Mouse (Mus musculus) ES-E14 (cell line): Measurements from ENCODE around the gene Arf4. TPM values are rescaled to one million over a fixed set of nuclear protein-coding genes. Genes with fewer than 3 reads are reported as not detected.

Experiments used
- DNase-seq: peaks from one replicate; pipeline ENCODE4 v3.0.0-alpha.2; 2013; ENCODE audit warnings: low read depth, low spot score
- H3K27ac ChIP-seq: 2 replicates; pipeline ENCODE4 v1.5.1; 2012; ENCODE audit warnings: low read depth, mild to moderate bottlenecking, low read length, moderate library complexity, mixed read lengths; ENCODE audit not compliant: poor library complexity, insufficient read depth, severe bottlenecking
- H3K36me3 ChIP-seq: 2 replicates; pipeline ENCODE4 v1.6.1; 2012; ENCODE audit warnings: mild to moderate bottlenecking, low read length, moderate library complexity, mixed read lengths; ENCODE audit not compliant: control insufficient read depth, poor library complexity, insufficient read depth, severe bottlenecking
- H3K4me1 ChIP-seq, 2 experiments: fragments of 150-350 bp in 1 of 2; sonication (generic) in 1 of 2; 2 replicates each; pipeline ENCODE4 v1.6.1; 2012; ENCODE audit warnings: low read length in 2 of 2, mild to moderate bottlenecking in 1 of 2, mixed read lengths in 1 of 2; ENCODE audit not compliant: control insufficient read depth in 2 of 2, insufficient read depth in 2 of 2, poor library complexity in 1 of 2
- H3K4me3 ChIP-seq, 2 experiments: fragments of 150-350 bp in 1 of 2; sonication (generic) in 1 of 2; 2 replicates each; pipeline ENCODE4 v1.5.1; 2012; ENCODE audit warnings: low read length in 2 of 2, low read depth in 1 of 2, mild to moderate bottlenecking in 1 of 2, mixed read lengths in 1 of 2; ENCODE audit not compliant: insufficient read depth in 1 of 2, poor library complexity in 1 of 2, severe bottlenecking in 1 of 2
- H3K9ac ChIP-seq: 2 replicates; pipeline ENCODE4 v1.6.1; 2012; ENCODE audit warnings: low read depth, mild to moderate bottlenecking, low read length, mixed read lengths; ENCODE audit not compliant: poor library complexity, insufficient read depth, severe bottlenecking
- H3K9me3 ChIP-seq: fragments of 150-350 bp; sonication (generic); 2 replicates; pipeline ENCODE4 v1.6.1; 2012; ENCODE audit warnings: low read depth, mild to moderate bottlenecking, low read length; ENCODE audit not compliant: control insufficient read depth, insufficient read depth
- CHD2 ChIP-seq: IDR thresholded peaks from 2 replicates; pipeline ENCODE4 v1.6.1; 2014; ENCODE audit warnings: mild to moderate bottlenecking, low read depth, low read length, inconsistent platforms
- HCFC1 ChIP-seq: IDR thresholded peaks from 2 replicates; pipeline ENCODE4 v1.6.1; 2012; ENCODE audit warnings: low read length, inconsistent platforms, borderline replicate concordance; ENCODE audit not compliant: insufficient read depth
- MAFK ChIP-seq: IDR thresholded peaks from 2 replicates; pipeline ENCODE4 v1.6.1; 2014; ENCODE audit warnings: mild to moderate bottlenecking, low read depth, low read length, inconsistent platforms; ENCODE audit not compliant: insufficient read depth
- ZC3H11A ChIP-seq: IDR thresholded peaks from 2 replicates; pipeline ENCODE4 v1.6.1; 2012; ENCODE audit warnings: low read depth, mild to moderate bottlenecking, inconsistent platforms, low read length, borderline replicate concordance
- ZNF384 ChIP-seq: IDR thresholded peaks from 2 replicates; pipeline ENCODE4 v1.6.1; 2012; ENCODE audit warnings: low read depth, low read length, inconsistent platforms
- in situ Hi-C, 2 experiments: fragments of 600-800 bp; cut with MboI; formaldehyde crosslinking; loops; one replicate each; pipeline ENCODE4 v1.15.1; 2025; ENCODE audit warnings: low sequenced_read_pairs in 2 of 2, inconsistent platforms in 1 of 2; ENCODE audit not compliant: unreplicated experiment in 2 of 2
- total RNA-seq: library from RNA; depleted of rRNA; stranded (reverse); fragments of 300-350 nt; gene quantifications from 2 replicates; pipeline ENCODE4 v1.2.3, GENCODE M21; 2012; rRNA removed

Gene Arf4
- 51.1 and 80.5 TPM in 2 replicates for total RNA-seq

- peaks cover 0 to 2% of the 10 kb centered on the region in 2 experiments; a peak in 1 of 4 replicates for H3K4me1 ChIP-seq
- peak within 1 kb of the TSS; percentile 89 for H3K27ac ChIP-seq
- H3K4me3 ChIP-seq = peak within 1 kb of the TSS; percentile 91 to 97
- no peaks in the 10 kb centered on the region for H3K36me3 ChIP-seq
- DNase-seq = peak; percentile 88
- peak within 1 kb of the TSS; percentile 95 for H3K9ac ChIP-seq
- no peaks in the 10 kb centered on the region for H3K9me3 ChIP-seq
- in situ Hi-C loops = no loop called here
- TF ChIP-seq MAFK (no peak), HCFC1 (peak; percentile 70; the same call in 1 of the 2 replicates), ZC3H11A (no peak), CHD2 (no peak)
Measured at GRCm38 (mm10) chr14:26637851-26638707, at the start of gene Arf4. Arf4 (plus strand) TSS chr14:26638074.

DNA sequence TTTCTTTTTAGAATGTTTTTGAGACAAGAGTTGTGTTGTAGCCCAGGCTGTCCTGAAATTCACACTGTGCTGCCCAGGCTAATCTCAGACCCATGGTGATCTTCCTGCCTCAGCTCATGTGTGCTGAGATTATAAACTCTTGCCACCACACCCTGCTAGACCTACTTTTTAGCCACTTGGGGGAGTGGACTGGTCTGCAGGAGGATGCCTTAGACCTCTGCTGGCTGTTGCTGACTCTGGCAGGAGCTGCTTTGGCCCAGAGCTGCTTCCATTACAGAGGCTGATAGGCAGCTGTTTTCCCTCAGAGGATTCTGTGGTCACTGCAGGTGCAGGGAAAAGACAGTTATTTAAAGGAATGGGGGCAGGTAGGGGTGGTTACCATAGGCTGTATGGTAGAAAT, 46.5 kb upstream of the Arf4 start:
- DNase-seq = no peak
- no peak overlapping the region for H3K27ac ChIP-seq
- TF ChIP-seq MAFK (no peak), ZC3H11A (no peak), ZNF384 (no peak), HCFC1 (no peak), CHD2 (no peak)
- H3K36me3 ChIP-seq = no peaks in the 10 kb centered on the region
- in situ Hi-C loops = loop anchor here in 1 of 2 experiments (10.0 kb wide), 1 partner anchor 57 kb away; the partner anchor contains the start of gene Slmap
- H3K4me3 ChIP-seq = no peak overlapping the region
- H3K9me3 ChIP-seq = no peaks in the 10 kb centered on the region
- 0 out of 4 replicates have a peak, but pooled peaks cover 0 to 1% of the 10 kb centered on the region in 2 experiments for H3K4me1 ChIP-seq
- no peak overlapping the region for H3K9ac ChIP-seq

- in situ Hi-C loops = loop anchor here in 1 of 2 experiments (10.0 kb wide), 1 partner anchor 59 kb away; the partner anchor contains the start of gene Slmap
- Histone ChIP-seq H3K27ac (no peak overlapping the region), H3K4me1 (0 out of 4 replicates have a peak, but pooled peaks cover 0 to 1% of the 10 kb centered on the region in 2 experiments), H3K4me3 (no peak overlapping the region), H3K36me3 (no peaks in the 10 kb centered on the region), H3K9ac (no peak overlapping the region), H3K9me3 (no peaks in the 10 kb centered on the region)
- TF ChIP-seq MAFK (no peak), HCFC1 (no peak), ZNF384 (no peak), CHD2 (no peak), ZC3H11A (no peak)
- DNase-seq = no peak
Measured at GRCm38 (mm10) chr14:26593281-26593895, 44.5 kb upstream of the Arf4 start.

GRCm38 (mm10) chr14:26595167-26595566, 42.7 kb upstream of the Arf4 start:
- in situ Hi-C loops = loop anchor here in 1 of 2 experiments (10.0 kb wide), 1 partner anchor 60 kb away; the partner anchor contains the start of gene Slmap
- Histone ChIP-seq H3K4me3 (no peak overlapping the region), H3K36me3 (no peaks in the 10 kb centered on the region), H3K9ac (peak overlapping the region; percentile 38; the same call in 1 of the 2 replicates), H3K9me3 (no peaks in the 10 kb centered on the region), H3K4me1 (no peaks in the 10 kb centered on the region), H3K27ac (no peak overlapping the region)
- DNase-seq = no peak
- TF ChIP-seq ZNF384 (no peak), ZC3H11A (no peak), CHD2 (no peak), HCFC1 (no peak), MAFK (no peak; the same call in 1 of the 2 replicates)
